Mouse (Mus musculus) mesoderm, embryonic 11.5 days (tissue): ENCODE data around the gene Gm15093.
"Not testable (repeated sequence)": the region's sequence is repeated elsewhere in the genome, so short reads cannot be mapped to it uniquely, and the experiment has no call there.

Experiments used
- DNase-seq: peaks from one replicate; pipeline ENCODE4 v3.0.0-alpha.2; 2012; ENCODE audit warnings: low read depth, low spot score

Gm15093 gene

DNA sequence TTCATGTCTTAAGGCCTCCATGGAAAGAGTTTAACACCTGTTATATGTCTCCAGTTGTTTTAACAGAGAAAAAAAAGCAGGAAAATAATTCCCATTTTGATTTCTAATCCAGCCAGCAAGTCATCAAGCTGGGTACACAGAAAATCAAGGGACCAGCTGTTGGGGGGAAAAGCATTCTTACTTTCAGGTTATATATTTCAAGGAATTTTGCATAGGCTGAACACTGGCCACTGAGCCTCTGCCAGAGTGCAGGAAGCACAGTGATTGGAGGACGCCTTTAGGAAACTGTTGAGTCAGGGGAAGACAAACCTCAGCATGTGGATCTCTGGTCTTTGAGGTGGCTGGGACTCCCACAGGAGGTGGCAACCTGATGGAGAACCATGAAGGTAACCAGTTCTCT, at the start of gene Gm15093:
Gene Gm15093, plus strand, starts transcription at position 301 of the 400 bp plus-strand sequence.
- not testable (repeated sequence) for DNase-seq
